Mouse (Mus musculus): ENCODE measurements around the gene Apobec3.
"Not testable (repeated sequence)": the region's sequence is repeated elsewhere in the genome, so short reads cannot be mapped to it uniquely, and the experiment has no call there.

Gene Apobec3

GRCm38 (mm10) chr15:79895221-79896079 is 4.0 kb downstream of the Apobec3 start:
- DNase-seq: not testable (repeated sequence)

- no peak for DNase-seq
These were observed 4.7 kb downstream of the Apobec3 start for GRCm38 (mm10) chr15:79896080-79896725.

GRCm38 (mm10) chr15:79898988-79899387 is 7.5 kb downstream of the Apobec3 start:
- DNase-seq: no peak

DNA sequence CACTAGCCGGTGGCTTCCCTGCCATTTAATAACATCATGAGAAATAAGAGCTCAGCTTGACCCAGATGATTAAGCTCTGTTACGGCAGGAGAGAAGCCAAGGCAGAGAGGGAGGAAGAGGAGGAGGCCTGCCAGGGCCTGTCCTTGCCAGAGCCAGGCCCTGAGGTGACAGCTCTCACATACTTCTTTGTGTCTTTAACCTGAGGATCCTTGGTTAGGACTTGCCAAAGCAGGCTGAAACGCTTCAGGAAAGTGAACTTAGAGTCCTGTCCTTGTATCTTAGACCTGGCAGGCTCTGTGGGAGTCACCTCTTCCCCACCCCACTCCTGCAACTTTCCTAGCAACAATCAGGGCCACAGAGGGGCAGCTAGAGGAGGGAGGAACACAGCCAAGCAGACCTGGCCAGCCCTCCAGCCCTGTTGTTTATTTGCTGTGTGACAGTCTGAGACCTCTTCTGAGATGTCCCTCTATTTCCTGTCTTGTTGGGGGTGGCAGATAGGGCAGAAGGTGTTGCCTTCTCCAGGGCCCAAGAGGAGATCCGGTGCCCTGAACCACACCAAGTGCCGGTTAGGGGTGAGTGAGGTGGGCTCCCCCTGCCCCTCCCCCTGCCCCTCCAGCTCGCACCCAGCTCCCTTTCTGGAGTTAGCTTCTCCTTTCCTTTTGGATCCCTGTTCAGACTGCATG is 8.5 kb downstream of the Apobec3 start:
- no peak for DNase-seq

GRCm38 (mm10) chr15:79900751-79901150 is 9.3 kb downstream of the Apobec3 start:
- no peak for DNase-seq

GRCm38 (mm10) chr15:79901399-79901798 is 9.9 kb downstream of the Apobec3 start:
- no peak for DNase-seq

- not testable (repeated sequence) for DNase-seq
These were observed 11.6 kb downstream of the Apobec3 start for GRCm38 (mm10) chr15:79903081-79903480.

DNA sequence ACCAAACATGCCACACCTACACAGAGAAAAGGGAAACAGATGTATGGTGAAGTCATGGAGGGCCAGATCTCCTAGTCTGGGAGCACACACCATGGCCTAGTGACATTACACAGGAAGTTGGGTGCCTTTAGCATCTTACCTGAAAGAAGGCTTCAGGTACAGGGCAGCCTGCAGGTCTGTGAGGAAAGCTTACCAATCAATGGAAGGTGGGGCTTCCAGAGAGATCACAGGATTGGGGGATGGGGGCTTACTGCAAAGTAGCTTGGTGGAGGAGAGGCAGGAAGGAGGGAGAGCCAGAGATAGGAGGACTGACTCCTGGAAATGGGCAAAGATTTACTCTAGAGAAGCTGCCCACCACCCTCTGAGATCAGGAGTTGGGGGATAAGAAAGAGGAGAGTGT is 12.5 kb downstream of the Apobec3 start:
- no peak for DNase-seq

DNA sequence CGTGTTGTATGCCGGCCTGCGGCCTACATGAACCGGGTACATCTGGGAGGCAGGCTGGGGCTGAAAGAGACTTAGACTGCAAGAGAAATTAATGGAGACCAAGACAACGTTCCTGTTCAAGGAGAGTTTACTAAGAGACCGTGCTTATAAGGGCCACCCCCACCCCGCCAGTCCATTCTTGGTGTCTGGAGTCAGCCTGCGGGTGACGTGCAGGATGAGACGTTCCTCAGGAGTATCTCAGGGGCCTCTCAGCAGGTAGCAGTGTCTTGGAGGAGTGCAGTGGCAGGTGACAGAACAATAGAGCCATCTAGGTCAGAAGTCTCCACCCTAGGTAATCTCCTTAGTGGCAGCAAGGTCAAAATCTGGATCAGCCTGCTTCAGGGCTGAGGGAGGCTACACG is 13.2 kb downstream of the Apobec3 start:
- not testable (repeated sequence) for DNase-seq

GRCm38 (mm10) chr15:79905211-79905610 is 13.8 kb downstream of the Apobec3 start:
- no peak for DNase-seq

DNA sequence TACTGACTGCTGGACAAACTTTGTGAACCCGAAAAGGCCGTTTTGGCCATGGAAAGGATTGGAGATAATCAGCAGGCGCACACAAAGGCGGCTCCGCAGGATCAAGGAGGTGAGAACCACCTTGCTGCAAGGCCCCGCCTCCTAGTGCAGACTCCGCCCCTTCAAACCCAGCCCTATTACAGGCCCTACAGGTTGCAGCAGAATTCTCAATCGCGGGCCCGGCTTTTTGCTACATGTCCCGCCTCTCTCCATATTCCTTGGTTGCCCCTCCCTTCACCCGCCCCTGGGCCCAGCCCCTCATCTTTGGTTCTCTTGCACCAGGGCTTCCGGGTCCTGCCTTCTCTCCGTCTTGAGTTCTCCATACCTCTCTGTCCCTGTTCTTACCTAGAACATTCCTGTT is 15.4 kb downstream of the Apobec3 start:
- peak; percentile 29 for DNase-seq

- not testable (repeated sequence) for DNase-seq
These were observed 17.5 kb downstream of the Apobec3 start for GRCm38 (mm10) chr15:79909006-79909405.

GRCm38 (mm10) chr15:79910812-79911211 is 19.4 kb downstream of the Apobec3 start:
- DNase-seq: not testable (repeated sequence)

- no peak for DNase-seq
These were observed 19.9 kb downstream of the Apobec3 start for GRCm38 (mm10) chr15:79911339-79911738.

DNA sequence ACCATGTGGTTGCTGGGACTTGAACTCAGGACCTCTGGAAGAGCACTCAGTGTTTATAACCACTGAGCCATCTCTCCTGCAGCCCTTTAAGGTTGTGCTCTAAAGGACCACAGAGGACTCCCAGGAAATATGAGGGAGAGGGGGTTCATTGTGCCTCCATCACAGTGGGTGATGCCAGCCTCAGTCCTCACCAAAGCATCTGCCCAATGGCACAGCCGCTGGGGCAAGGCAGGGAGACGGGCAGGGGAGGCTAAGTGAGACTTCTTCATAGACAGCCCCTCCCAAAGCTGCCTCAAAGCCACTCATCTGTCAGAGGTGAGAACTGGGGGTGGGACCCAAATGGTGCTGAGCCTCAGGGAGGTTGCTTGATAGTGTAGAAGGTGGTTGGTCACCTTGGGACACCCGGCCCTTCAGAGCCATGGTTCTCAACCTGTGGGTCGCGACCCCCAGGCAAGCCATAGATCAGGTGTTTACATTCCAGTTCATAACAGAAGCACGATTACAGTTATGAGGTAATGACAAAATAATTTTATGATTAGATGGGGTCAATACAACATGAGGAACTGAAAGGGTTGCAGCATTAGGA is 22.4 kb downstream of the Apobec3 start:
- no peak for DNase-seq

GRCm38 (mm10) chr15:79914357-79914756 is 22.9 kb downstream of the Apobec3 start:
- no peak for DNase-seq

- no peak for DNase-seq
These were observed 24.7 kb downstream of the Apobec3 start for GRCm38 (mm10) chr15:79916150-79916549.

DNA sequence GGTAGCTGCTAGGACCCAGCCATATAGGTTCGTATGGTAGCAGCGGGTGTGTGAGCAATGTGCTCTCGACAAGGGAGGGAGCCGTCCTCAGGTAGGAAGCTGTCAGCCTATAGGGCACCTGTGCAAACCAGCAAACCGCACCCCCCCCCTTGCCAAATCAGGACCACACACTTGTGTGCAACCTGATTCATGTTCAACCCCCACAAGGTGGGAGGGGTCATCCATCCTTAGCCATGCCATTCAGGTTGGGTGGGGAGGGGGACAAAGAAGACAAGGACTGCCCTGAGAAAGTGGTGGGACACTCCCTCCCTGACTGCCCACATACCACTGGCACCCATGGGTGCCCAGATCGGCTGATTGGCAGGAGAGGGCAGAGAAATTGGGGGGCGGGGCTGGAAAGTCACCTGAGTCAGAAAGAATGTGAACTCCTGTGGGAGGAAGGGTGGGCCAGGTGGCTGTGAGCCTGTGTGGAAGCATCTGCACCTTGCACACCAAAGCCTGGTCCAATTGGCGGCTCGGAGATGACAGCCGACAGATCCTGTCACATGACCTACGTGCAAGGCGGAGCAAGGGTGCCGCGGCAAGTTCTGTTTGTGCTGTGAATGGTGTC is 25.8 kb downstream of the Apobec3 start:
- DNase-seq: no peak

GRCm38 (mm10) chr15:79918485-79918884 is 27.0 kb downstream of the Apobec3 start:
- DNase-seq: no peak

DNA sequence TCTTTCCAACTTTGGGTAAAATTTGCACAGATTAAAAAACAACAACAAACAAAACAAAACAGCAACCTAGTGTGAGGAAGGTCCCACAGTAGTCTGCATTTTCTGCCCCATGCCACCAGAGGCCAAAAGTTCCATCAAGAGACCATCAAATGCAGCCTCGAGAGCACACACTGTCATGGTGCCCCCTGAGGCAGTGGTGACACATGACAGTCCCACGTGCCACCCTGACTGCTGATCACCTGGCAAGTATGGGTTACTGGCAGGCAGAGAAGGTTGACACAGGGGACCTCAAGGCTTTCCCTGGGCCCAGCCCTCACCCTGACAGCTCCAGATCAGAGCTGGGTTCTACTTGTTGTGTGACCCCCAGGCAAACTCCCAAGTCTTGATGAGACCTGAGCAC is 28.3 kb downstream of the Apobec3 start:
- DNase-seq: no peak

- peak; percentile 41 for DNase-seq
These were observed 35.5 kb downstream of the Apobec3 start for GRCm38 (mm10) chr15:79926856-79927416.

DNA sequence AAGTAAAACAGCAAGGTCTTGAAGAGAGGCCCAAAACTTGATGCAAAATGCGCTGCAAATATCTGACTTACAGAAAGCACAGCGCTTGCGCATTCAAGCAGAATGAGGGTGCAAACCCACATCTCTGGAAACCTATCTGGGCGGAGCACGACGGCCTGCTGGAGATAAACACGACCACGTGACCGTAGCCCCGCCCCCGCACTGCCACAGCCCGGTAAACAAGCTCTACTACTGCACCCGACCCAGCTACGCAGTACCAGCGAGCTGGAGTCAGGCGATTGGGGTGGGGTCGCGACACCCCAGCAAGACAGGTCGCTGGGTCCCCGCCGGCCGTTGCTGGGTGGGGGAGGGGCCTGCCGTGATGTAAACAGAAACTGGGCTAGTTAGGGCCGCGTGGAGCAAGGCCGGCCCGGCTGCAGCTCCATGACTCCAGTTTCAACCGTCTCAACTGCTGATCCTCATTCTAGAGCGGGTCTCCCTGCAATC is 36.2 kb downstream of the Apobec3 start:
- DNase-seq: peak; percentile 99

Measured in liver (tissue).